Mouse (Mus musculus): Measurements from ENCODE around the gene Gm49366.

Gene Gm49366

GRCm38 (mm10) chr12:84094666-84095065 lies 55.9 kb downstream of the Gm49366 start:
- peak; percentile 31 to 40 for DNase-seq

GRCm38 (mm10) chr12:84099605-84100004 lies 60.9 kb downstream of the Gm49366 start:
- DNase-seq, result no peak

- no peak for DNase-seq
These were observed 61.3 kb downstream of the Gm49366 start for GRCm38 (mm10) chr12:84100071-84100470.

- peak; percentile 53 to 65 for DNase-seq
These were observed 62.1 kb downstream of the Gm49366 start, which contains the start of gene Acot6 for GRCm38 (mm10) chr12:84100604-84101492. Gene Acot6, plus strand, starts transcription at chr12:84100654.

- no peak for DNase-seq
These were observed 62.7 kb downstream of the Gm49366 start for GRCm38 (mm10) chr12:84101493-84101845.

GRCm38 (mm10) chr12:84107012-84107411 lies 68.3 kb downstream of the Gm49366 start:
- peak in 1 of 2 experiments; percentile 41 for DNase-seq

- DNase-seq, result no peak
These were observed 69.0 kb downstream of the Gm49366 start for GRCm38 (mm10) chr12:84107692-84108091.
